Mouse (Mus musculus) brain, adult 2 months (tissue): ENCODE data around the gene Fgd6.
A peak's percentile ranks its signal among the peaks of the same experiment; 100 is the strongest.

Experiments used
- DNase-seq: peaks from one replicate; pipeline ENCODE4 v3.0.0; 2011; ENCODE audit warnings: low read depth, low spot score

Fgd6 gene

DNA sequence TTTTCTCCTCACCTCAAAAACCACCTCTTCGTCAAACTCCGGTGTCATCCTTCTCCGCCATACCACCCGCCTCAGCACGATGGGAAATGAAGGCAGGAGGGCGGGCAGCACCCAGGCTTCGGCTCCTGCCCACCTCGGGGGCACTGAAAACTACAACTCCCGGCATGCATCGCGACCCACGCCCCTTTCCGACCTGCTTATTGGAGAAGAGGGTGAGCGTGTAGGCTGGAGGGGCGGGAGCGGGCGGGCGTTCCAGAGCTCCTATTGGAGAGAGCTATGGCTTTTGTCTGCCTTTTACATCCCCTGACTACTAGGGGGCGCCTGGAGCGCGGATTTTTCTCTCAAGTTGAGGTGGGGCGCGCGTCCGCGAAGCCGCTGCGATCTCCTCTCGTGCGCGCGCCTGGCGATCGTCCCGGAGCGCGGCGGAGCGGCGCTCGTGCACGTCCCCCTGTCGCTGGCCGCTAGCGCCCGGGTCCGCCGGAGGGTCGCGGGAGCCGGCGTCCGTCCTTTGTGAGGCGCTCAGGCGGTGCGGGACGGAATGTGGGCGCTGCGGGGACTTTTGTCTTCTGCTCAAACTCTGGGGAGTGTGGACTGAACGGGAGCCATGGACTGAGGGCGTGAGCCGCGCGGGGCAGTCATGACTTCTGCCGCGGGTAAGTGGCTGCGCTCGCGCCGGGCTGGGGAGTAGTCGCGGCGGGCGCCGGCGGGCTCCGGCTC lies at the start of gene Fgd6, which contains the start of gene Vezt:
Gene Fgd6 (plus strand): TSS at position 344 of the 717 bp plus-strand sequence.
Gene Vezt (minus strand): TSS at position 160 of the 717 bp plus-strand sequence.
- DNase-seq: peak; percentile 100

DNA sequence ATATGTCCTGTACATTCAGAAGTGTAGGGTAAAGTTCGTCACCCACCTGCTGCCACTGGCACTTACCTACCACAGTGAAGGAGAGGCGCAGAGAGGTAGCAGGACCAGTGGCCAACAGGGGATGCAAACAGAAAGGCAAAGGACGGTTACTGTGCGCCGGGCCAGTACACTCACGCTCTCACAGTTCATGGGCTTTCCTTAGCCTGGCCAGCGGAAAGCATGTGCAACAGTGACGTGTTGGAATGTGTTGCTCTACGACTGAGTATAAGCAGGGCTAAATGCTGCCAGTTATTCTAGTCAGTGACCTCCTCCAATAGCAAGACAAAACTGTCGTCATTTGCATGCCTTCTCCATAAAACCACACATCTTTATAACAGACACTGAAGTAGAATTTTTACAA lies 41.7 kb upstream of the Fgd6 start:
- no peak for DNase-seq

DNA sequence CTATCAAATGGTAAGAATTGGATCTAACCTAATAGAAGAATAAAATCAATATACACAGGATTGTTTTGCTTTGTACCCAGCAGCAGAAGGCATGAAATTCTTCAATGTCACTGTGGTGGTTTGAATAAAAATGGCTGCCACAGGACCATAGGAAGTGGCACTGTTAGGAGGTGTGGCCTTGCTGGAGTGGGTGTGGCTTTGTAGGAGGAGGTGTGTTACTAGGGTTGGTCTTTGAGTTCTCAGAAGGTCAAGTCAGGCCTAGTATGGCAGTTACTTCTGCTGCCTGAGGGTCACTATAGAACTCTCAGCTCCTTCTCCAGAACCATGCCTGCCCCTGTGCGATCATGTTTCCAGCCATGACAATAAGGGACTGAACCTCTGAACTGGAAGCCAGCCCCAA lies 40.7 kb upstream of the Fgd6 start:
- DNase-seq: no peak

DNA sequence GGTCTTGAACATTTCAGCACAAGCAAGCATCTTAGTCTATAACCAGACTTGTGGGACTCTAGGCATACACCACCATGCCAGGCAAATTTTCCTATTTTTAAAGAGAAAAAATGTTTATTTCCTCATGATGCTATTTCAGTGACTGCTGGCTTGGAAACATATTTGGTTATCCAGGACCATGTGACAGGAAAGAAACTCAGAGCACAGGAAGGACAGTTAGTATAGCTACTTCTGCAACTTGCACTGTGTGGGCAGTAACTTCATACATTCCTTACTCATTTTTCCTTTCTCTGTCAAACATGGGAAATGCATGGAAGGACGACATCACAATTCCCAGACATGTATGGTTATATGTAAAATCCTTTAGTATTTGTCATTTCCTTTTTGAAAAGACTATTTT lies 36.4 kb upstream of the Fgd6 start:
- no peak for DNase-seq

DNA sequence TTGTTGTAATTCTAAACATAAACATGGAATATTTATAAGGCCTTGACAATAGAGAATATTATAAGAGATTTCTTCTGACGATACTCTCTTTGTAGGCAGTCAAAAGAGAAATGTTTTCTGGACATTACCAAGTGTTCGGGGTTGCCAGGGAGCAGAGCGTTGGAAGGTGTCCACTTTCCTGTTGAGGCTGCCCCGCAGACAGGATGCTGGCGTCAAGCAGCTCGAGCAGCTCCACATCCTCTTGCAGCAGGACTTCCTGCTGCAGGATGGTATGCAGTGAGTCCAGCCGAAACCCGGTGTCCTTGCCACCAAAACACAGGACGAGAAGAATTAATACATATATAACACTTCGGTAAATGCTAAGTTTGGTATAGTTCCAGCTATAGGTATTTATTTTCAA lies 35.6 kb upstream of the Fgd6 start:
- DNase-seq: no peak

DNA sequence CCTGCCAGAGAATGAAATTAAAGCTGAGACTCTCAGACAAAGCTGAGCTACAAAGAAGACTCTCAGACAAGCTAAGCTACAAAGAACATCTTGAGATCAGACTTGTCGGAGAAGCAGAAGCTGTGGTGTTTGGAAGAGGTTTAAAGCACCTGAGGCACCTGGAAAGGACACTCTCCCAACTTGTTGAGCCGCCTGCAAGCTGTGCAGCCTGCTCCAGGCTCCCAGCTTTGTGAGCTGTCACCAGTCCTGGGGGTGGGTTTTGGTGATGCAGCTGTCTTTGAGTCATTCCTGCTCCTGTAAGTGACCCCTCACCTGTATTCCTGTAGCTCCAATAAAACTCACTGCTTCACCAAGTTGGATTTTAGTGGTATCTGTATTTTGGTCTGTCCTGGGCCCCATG lies 27.4 kb upstream of the Fgd6 start:
- no peak for DNase-seq

DNA sequence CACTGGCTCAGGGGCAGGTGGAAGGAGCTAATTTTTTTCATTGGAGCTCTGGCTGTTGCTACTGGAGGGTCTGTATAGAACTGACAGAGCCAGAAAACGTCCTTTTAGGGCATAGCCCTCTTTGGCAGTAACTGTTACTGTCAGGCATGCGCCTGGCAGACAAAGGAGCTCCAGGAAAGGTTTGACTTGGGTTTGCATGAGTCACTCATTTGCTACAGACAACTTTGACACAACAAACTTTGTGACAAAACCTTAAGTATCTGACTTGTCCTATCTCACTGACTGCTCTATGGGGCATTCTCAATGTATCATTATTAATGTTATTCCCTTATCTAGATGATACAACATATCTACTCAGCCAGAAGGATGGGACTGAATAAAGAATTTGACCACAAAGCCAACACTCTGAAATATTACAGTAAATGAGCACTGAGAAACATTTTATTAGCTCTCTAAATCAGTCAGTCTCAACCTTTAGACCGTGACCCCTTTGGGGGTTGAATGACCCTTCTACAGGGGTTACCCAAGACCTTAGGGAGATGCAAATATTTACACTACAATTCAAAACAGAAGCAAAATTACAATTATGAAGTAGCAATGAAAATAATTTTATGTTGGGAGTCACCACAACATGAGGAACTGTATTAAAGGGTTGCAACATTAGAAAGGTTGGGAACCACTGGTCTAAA lies 25.7 kb upstream of the Fgd6 start:
- no peak for DNase-seq

DNA sequence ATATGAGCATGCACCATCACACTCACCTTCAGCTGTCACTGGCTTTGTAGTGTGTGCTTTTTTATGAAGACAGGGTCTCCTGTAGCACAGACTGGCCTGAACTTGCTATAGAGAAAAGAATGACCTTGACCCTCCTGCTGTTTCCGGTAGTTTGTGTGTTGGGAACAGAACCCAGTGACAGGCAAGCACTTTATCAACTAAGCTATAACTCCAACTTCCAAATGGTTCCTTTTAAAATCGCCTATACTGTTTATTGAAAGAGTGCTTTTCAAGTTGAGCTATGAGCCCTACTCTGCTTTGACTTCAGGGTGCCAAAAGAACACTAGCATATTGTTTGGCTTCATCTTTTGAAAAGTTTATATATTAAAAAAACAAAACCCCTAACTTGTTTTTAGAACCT lies 24.8 kb upstream of the Fgd6 start:
- no peak for DNase-seq

DNA sequence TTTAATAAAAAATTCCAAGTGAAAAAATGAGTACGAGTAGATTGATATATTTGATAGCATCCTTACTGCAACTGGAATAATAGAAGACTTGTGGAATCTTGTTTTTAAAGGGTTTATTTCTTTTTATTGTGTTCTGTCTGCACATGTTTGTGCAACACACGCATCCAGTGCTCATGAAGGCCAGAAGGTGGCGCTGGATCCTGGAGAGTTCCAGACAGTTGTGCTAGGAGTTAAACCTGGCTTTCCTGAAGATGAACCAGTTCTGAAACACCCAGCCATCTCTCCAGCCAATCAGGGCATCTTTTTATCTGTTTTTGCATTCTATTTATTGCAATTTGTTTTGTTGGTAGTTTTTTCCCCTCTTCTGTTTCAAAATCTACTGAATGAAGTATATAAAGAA lies 22.6 kb upstream of the Fgd6 start:
- peak; percentile 78 for DNase-seq

DNA sequence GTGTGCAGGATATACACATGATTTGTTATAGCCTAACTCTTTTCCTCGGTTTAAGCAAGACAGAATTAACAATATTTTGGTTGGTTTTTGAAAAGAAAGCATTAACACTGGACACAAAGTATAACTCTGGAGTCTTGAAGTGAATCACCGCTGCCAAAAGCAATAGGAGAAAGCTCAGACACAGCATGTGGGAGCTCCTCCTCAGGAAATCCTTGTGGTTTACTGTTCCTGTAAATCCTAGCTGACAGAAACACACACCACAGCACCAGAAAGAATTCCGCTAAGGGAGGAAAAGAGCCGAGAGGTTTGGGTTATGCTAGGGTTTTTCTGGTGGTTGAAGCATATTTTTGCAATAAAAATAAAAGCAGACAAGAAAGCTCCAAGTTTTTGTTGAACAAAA lies 21.6 kb upstream of the Fgd6 start:
- DNase-seq: peak; percentile 47

DNA sequence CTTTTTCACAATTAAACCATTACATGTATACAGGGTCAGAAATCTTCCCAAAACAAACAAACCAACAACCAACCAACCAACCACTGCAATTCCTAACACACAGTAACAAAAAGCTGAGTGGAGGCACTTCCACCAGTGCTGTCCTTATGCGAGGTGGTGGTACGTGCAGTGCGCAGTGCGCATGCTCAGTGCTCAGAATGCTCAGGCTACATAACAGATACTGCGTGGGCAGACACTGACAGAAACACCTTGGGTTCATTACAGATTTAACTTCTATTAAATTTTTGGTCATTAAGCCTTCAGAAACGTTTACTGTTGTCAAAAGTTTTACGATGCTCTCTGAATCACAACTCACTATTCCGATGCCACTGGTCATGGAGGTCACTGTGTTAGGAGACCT lies 18.3 kb upstream of the Fgd6 start:
- no peak for DNase-seq

DNA sequence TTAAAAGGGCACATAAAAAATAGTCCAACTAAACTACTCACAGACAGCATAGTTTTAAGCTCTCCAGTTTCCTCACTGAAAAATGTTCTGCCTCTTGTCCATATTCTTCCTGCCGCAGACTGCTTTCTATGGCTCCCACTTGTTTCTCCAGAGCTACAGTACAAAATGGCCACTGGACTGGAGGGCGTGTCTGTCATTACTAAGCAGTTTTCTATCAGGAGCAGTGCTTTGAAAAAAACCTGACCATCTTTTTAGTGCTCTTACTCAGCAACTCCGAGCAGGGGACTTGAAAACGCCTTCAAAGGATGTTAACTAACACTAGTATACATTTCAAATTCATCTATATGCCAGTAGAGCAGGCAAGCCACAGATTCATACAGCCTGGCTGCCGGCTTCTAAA lies 15.2 kb upstream of the Fgd6 start:
- peak; percentile 20 for DNase-seq

DNA sequence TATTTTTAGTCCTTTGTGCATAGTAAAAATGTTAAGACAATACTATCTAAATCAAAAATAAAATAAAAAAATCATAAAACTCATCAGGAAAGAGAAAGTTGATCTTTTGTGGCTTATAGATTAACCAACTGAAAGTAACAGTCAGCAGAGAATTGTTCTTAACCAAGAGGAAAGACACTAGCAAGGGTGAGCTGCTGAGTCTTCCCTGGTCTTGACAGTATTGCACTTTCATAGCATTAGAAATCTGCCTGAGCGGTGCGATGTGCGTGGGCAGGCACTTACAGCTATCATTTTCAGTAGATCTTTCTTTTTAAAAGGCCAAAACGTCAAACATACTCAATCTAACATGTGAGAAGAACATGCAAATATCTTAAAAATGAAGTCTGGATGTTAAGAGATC lies 14.7 kb upstream of the Fgd6 start:
- DNase-seq: peak; percentile 44

DNA sequence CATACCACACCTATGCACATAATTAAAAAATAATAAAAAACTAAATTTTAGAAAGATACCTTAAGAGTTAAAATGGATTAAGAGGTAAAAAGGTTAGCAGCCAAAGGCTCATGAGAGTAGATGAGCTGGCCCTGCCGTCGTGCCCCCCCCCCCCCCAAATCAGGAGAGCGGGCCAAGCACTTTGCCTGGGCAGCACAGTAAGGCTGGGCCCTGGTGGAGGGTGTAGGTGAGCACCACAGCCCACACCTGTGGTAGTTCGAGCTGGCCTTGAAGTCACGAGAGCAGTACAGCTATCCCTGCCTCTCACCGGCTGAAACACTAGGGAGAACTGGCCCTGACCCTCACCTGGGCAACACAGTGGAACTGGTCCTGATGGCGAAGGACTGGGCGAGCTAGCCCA lies 10.7 kb upstream of the Fgd6 start:
- no peak for DNase-seq

DNA sequence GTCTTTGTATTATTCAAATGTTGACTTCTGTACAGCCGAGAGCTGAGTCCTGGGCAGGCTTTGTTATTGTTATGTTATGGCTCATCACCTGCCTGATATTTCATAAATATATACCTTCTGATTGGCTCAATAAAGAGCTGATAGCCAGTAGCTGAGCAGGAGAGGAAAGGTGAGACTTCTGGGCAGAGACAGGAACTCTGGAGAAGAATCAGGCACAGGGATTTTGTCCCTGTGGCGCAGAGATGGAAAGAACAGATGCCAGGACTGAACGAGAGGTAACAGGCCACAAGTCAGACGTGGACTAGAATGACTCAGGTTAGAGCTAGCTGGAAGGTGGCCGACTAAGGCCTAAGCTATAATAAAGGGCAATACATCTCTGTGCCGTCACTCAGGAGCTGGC lies 7.3 kb upstream of the Fgd6 start:
- no peak for DNase-seq

DNA sequence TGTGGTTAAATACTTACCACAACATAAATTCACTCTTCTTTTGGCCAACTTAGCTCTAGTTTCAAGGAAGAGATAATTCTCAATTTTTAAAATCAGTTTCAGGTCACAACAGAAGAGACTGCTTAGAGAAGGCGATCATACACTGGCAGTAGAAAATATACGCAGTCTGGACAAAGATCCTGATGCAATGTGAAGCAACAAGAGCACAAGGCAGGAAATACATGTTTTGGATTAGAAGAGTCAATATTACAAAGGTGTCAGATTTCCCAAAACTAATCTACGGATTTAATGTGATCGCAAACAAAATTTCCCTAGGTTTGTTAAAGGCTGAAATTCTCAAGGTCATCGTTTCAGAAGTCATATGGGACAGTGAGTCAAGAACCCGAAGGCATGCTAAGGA lies 4.6 kb upstream of the Fgd6 start:
- no peak for DNase-seq

DNA sequence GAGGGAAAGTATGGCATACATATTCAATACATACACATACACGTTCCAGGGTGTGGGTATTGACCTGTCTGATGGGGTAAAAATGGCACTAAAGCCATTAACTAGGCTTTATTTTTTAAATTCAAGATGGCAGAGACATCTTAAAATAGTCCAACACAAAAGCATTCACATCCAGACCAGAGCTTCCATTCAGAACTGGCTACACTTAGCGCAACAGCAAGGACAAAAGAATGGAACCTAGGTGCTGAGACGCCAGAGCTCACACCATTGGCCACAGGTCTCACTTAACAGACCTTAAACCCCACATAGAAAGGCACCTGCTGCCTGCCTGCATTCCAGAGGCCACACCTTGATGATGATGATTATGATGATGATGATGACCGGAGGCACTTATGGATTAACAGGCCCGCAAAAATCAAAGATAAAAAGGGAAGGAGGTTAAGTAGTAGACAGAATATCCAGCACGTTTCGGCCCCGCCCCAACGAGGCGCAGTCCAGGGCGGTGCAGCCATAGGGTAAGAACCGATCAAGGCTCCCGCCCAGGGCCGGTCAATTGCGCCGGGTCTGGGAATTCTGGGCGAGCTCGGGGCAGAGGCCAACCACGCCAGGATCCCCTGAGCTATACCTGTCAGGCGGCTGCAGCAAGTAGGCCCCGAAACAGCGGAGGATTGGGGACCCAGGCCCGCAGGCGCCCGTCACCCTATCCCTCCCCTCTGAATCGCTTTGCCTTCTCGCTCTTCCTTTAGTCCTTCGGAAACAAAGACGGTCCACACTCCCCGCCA lies 734 bp upstream of the Fgd6 start:
- peak; percentile 41 for DNase-seq

DNA sequence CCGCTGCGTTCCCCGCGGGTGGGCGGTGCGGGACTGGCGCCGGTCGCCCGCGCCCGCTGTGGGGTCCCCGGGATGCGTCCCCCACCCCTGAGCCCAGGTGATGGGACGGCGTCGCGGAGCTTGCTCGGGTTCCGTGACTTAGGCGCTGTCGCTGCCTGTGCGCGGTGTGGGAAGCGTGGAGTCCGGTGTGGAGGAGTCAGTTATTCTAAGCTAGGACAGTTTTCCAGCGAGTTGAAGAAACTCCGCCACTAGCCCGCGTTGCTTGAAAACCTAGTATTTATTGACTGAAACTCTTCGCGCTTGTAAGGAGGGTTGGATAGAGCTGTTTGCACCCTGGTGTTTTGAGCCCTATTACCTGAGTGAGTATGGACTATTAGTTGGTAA lies 566 bp downstream of the Fgd6 start:
- peak; percentile 37 for DNase-seq

DNA sequence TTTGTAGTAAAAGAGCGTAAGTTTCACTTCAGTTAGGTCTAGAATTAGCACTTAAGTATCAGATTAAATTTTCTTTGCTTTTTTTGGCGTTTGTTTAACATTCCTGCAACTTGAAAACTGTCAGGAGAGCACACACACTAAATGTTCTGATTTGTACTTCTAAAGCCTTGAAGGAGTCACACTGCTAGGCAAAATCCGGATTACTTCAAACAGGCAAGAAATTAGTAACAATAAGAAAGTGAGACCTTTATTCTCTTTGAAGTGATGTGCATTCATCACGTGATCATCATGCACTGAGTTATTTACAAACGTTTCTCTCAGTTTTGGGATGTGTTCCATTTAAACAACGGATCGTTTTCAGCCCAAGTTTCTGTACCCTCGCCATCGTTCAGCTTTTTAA lies 1.4 kb downstream of the Fgd6 start:
- no peak for DNase-seq

DNA sequence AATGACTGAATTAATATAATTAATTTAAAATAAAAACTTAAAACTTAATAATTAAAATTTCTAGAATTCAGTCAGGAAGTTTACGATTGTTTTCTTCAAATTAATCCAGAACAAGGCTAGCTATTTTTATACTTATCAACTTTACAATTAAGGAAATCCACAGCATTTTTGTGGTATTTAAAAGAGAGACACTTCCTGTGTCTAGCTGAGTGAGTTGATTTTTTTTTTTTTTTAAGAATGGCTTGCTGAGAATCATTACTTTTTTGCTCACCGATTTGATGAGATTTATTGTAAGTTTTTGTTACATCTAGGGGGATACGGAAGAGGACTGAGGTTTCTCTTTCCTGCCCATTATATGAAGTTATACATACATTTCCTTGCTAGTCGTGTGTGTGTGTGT lies 1.8 kb downstream of the Fgd6 start:
- no peak for DNase-seq

DNA sequence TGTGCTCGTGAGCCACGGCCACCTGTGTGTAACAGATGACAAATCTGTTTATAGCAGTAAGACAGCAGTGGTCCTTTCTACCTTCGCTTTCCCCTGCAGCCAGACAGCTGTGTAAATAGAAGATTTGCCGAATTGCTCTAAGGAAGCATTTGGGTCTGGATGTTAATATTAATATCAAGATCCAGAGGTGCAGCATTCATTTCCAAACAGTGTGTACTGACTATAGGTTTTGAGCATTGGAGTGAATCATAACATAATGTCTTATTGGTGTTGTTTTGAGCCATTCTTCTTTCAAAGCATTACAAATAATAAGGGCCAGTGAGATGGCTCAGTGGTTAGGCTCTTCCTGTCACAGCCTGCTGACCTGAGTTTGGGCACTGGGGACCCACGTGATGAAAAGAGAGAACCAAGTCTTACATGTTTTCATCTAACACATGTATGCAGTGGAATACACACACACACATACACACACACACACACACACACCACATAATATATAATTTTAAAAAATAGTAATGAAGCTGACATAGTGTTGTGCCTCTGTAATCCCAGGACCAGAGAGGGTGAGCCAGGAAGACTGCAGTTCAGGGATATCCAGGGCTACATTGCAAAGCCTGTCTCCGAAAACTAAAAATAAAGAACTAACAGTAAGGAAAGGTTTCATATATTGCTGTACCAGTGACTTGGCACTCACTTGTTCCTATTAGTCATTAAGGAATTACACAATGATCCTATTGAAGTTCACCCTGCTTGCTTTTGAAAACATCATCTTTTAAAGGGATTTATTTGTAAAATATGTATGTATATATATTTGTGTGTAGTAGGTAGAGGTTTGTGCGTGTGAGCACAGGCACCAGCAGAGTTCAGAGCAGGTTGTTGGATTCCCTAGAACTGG lies 2.8 kb downstream of the Fgd6 start:
- DNase-seq: no peak

DNA sequence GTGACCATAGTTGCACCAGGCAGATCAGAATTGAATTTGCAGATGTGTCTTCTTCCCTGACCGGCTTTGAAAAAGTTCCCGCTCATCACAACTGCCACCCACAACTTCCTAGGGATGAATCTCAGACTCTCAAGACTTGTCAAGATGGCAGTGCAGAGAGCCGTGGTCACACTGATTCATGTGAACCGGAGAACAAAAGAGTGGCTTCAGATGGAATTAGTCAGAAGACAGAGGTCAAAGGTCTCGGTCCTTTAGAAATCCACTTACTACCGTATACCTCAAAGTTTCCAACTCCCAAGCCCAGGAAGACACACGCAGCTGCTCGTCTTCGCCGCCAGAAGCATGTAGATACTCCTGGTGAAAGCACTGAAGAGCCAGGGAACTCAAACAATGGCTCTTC lies 8.1 kb downstream of the Fgd6 start:
- DNase-seq: no peak
